ENCODE assay signal across 19 mouse cellular contexts in genomic region chr10:51454365-51454764, GRCm38 (mm10). TPM values are rescaled to one million over a fixed set of nuclear protein-coding genes. Genes with fewer than 3 reads are reported as not detected.
DNase-seq lines count a peak whose midpoint lies in the region; ATAC-seq lines count a peak whose summit lies in the region.
"Had no signal": no experiment of that assay in that cellular context is flagged by ENCODE, and none has a peak within 500 bp of the region (broad histone marks: within the 10 kb centered on the region; RNA-seq: fewer than 3 reads in every experiment).

No protein-coding gene starts in this region.

- H3K36me3 ChIP-seq in midbrain, embryonic 11.5 days (ENCODE audit: control insufficient read depth, insufficient read depth, low read length) = no peaks in the 10 kb centered on the region
- no peaks in the 10 kb centered on the region for H3K36me3 ChIP-seq in midbrain, embryonic 14.5 days (ENCODE audit: control insufficient read depth, insufficient read depth, low read length)
- H3K36me3 ChIP-seq in intestine, embryonic 16.5 days (ENCODE audit: control insufficient read depth, insufficient read depth, low read length) = no peaks in the 10 kb centered on the region
- H3K36me3 ChIP-seq in splenic B cell, adult 2 months (ENCODE audit: control insufficient read depth, insufficient read depth, low read length, poor library complexity, severe bottlenecking) = no peaks in the 10 kb centered on the region
- no peaks in the 10 kb centered on the region for H3K36me3 ChIP-seq in embryonic facial prominence, embryonic 10.5 days (replicated peaks)
- H3K36me3 ChIP-seq: limb, embryonic 15.5 days; midbrain, embryonic 12.5 days; stomach, embryonic 15.5 days had no signal

- H3K4me3 ChIP-seq in midbrain, embryonic 11.5 days (ENCODE audit: low read depth, low read length) = no peak overlapping the region
- no peak overlapping the region for H3K4me3 ChIP-seq in midbrain, embryonic 14.5 days (replicated peaks; ENCODE audit: low read depth, low read length)
- no peak overlapping the region for H3K4me3 ChIP-seq in intestine, embryonic 16.5 days (ENCODE audit: low read length)
- no peak overlapping the region for H3K4me3 ChIP-seq in embryonic facial prominence, embryonic 10.5 days
- H3K4me3 ChIP-seq: erythroblast, embryonic 14.5 days; limb, embryonic 15.5 days; midbrain, embryonic 12.5 days; stomach, embryonic 15.5 days had no signal

- no peaks in the 10 kb centered on the region for H3K9me3 ChIP-seq in midbrain, embryonic 11.5 days (ENCODE audit: control insufficient read depth, low read length)
- H3K9me3 ChIP-seq in midbrain, embryonic 14.5 days (ENCODE audit: control insufficient read depth, low read length) = no peaks in the 10 kb centered on the region
- H3K9me3 ChIP-seq in intestine, embryonic 16.5 days (ENCODE audit: control insufficient read depth, low read length) = no peaks in the 10 kb centered on the region
- no peaks in the 10 kb centered on the region for H3K9me3 ChIP-seq in embryonic facial prominence, embryonic 10.5 days
- H3K9me3 ChIP-seq: limb, embryonic 15.5 days; midbrain, embryonic 12.5 days; stomach, embryonic 15.5 days had no signal

- WGBS in midbrain, embryonic 11.5 days = 79% methylated on average over 1 of the region's 1 CpGs
- WGBS in midbrain, embryonic 14.5 days = 77% methylated on average over 1 of the region's 1 CpGs
- 42% methylated on average over 1 of the region's 1 CpGs for WGBS in intestine, embryonic 16.5 days
- 83% methylated on average over 1 of the region's 1 CpGs for WGBS in embryonic facial prominence, embryonic 10.5 days

- H3K27ac ChIP-seq in midbrain, embryonic 11.5 days (ENCODE audit: low read depth, low read length) = no peak overlapping the region
- H3K27ac ChIP-seq in midbrain, embryonic 14.5 days (replicated peaks; ENCODE audit: low read depth, low read length) = no peak overlapping the region
- H3K27ac ChIP-seq in intestine, embryonic 16.5 days (ENCODE audit: low read length) = no peak overlapping the region; the same call in 1 of the 2 replicates
- H3K27ac ChIP-seq in embryonic facial prominence, embryonic 10.5 days (replicated peaks) = no peak overlapping the region
- H3K27ac ChIP-seq: limb, embryonic 15.5 days; midbrain, embryonic 12.5 days; stomach, embryonic 15.5 days had no signal

- H3K4me1 ChIP-seq in midbrain, embryonic 11.5 days (ENCODE audit: control insufficient read depth, insufficient read depth, low read length) = no peaks in the 10 kb centered on the region
- no peaks in the 10 kb centered on the region for H3K4me1 ChIP-seq in midbrain, embryonic 14.5 days (ENCODE audit: control insufficient read depth, insufficient read depth, low read length)
- no peaks in the 10 kb centered on the region for H3K4me1 ChIP-seq in intestine, embryonic 16.5 days (ENCODE audit: control insufficient read depth, insufficient read depth, low read length)
- no peaks in the 10 kb centered on the region for H3K4me1 ChIP-seq in embryonic facial prominence, embryonic 10.5 days
- H3K4me1 ChIP-seq: limb, embryonic 15.5 days; midbrain, embryonic 12.5 days; stomach, embryonic 15.5 days had no signal

- no peak overlapping the region for H3K4me2 ChIP-seq in midbrain, embryonic 11.5 days
- H3K4me2 ChIP-seq in midbrain, embryonic 14.5 days (ENCODE audit: low read length) = no peak overlapping the region
- H3K4me2 ChIP-seq in intestine, embryonic 16.5 days (ENCODE audit: low read depth, low read length) = no peak overlapping the region
- H3K4me2 ChIP-seq: limb, embryonic 15.5 days; midbrain, embryonic 12.5 days; stomach, embryonic 15.5 days had no signal

- H3K27me3 ChIP-seq in midbrain, embryonic 11.5 days (ENCODE audit: control insufficient read depth, insufficient read depth, low read length) = no peaks in the 10 kb centered on the region
- no peaks in the 10 kb centered on the region for H3K27me3 ChIP-seq in midbrain, embryonic 14.5 days (ENCODE audit: control insufficient read depth, insufficient read depth, low read length)
- H3K27me3 ChIP-seq in intestine, embryonic 16.5 days (replicated peaks; ENCODE audit: control insufficient read depth, insufficient read depth, low read length) = no peaks in the 10 kb centered on the region
- no peaks in the 10 kb centered on the region for H3K27me3 ChIP-seq in splenic B cell, adult 2 months (ENCODE audit: control insufficient read depth, insufficient read depth, low read length, poor library complexity, severe bottlenecking)
- H3K27me3 ChIP-seq in embryonic facial prominence, embryonic 10.5 days (replicated peaks; ENCODE audit: low read depth, poor library complexity, severe bottlenecking) = no peaks in the 10 kb centered on the region
- H3K27me3 ChIP-seq: limb, embryonic 15.5 days; midbrain, embryonic 12.5 days; stomach, embryonic 15.5 days had no signal

- DNase-seq in midbrain, embryonic 11.5 days (ENCODE audit: low spot score, missing footprints) = peak; percentile 56
- DNase-seq in midbrain, embryonic 14.5 days = no peak
- peak; percentile 45 for DNase-seq in splenic B cell, adult 2 months (ENCODE audit: low read depth, low spot score)
- DNase-seq in gastrocnemius, adult 8-10 months (ENCODE audit: low spot score in 2 of 2) = no peak
- no peak for DNase-seq in embryonic facial prominence, embryonic 10.5 days (ENCODE audit: low spot score)
- DNase-seq in embryo, embryonic 11 days = no peak
- DNase-seq: cerebellum, adult 2 months; gastrocnemius, postnatal 10 days; heart, postnatal 36 days; kidney, postnatal 14 days; right cerebral cortex, postnatal 14 days had no signal

- no peak for ATAC-seq in midbrain, embryonic 11.5 days (ENCODE audit: low FRiP score)
- no peak for ATAC-seq in midbrain, embryonic 14.5 days (ENCODE audit: low FRiP score, low TSS enrichment)
- peak; percentile 74 for ATAC-seq in activated CD4-positive, CD25-positive, alpha-beta regulatory T cell, adult 4 months
- ATAC-seq in intestine, embryonic 16.5 days = peak; percentile 50
- ATAC-seq: forebrain, embryonic 16.5 days had no signal

- no peak overlapping the region for H3K9ac ChIP-seq in midbrain, embryonic 11.5 days (ENCODE audit: low read length)
- H3K9ac ChIP-seq in midbrain, embryonic 14.5 days (replicated peaks; ENCODE audit: low read length) = no peak overlapping the region
- H3K9ac ChIP-seq in intestine, embryonic 16.5 days (ENCODE audit: low read depth, low read length) = no peak overlapping the region
- H3K9ac ChIP-seq: limb, embryonic 15.5 days; midbrain, embryonic 12.5 days; stomach, embryonic 15.5 days had no signal

RNA-seq across cellular contexts. Expression of gene Gm49339, which starts 26.0 kb away (rescaled TPM):
- polyA plus RNA-seq in midbrain, embryonic 11.5 days (2014; fragmentation: Nextera tagmentation; extraction: Ambion mirVana) = not detected in 2 replicates
- not detected in 2 replicates for polyA plus RNA-seq in midbrain, embryonic 14.5 days (2014; fragmentation: Nextera tagmentation; extraction: Ambion mirVana)
- polyA plus RNA-seq in activated CD4-positive, CD25-positive, alpha-beta regulatory T cell, adult 4 months (2017; shearing (Covaris generic)) = 10 to 100 TPM; 32.1 to 69.5 TPM
- 0.72 TPM in 1 of 2 replicates, not detected in the other for polyA plus RNA-seq in intestine, embryonic 16.5 days (2015; fragmentation: Nextera tagmentation; extraction: Ambion mirVana)
- total RNA-seq in gastrocnemius, adult 8-10 months (2022) = not detected
- not detected in 2 replicates for polyA plus RNA-seq in embryonic facial prominence, embryonic 10.5 days (2016; fragmentation: Nextera tagmentation; extraction: Ambion mirVana)
- total RNA-seq: left cerebral cortex, postnatal 14 days had no signal
- polyA plus RNA-seq: cerebellum, adult 2 months; erythroblast, embryonic 14.5 days; forebrain, embryonic 16.5 days; midbrain, embryonic 12.5 days had no signal

RNA-seq across cellular contexts. Expression of gene Lilr4b, which starts 26.1 kb away (rescaled TPM):
- 0.16 TPM in 1 of 2 replicates, not detected in the other for polyA plus RNA-seq in midbrain, embryonic 11.5 days (2014; fragmentation: Nextera tagmentation; extraction: Ambion mirVana)
- 0.12 and 0.71 TPM in 2 replicates for polyA plus RNA-seq in midbrain, embryonic 14.5 days (2014; fragmentation: Nextera tagmentation; extraction: Ambion mirVana)
- 10 to 100 TPM; 40.3 to 56.1 TPM for polyA plus RNA-seq in activated CD4-positive, CD25-positive, alpha-beta regulatory T cell, adult 4 months (2017; shearing (Covaris generic))
- 0.70 and 0.98 TPM in 2 replicates for polyA plus RNA-seq in intestine, embryonic 16.5 days (2015; fragmentation: Nextera tagmentation; extraction: Ambion mirVana)
- under 1 TPM; 0.34 to 0.91 (median 0.54) TPM for total RNA-seq in gastrocnemius, adult 8-10 months (2022)
- polyA plus RNA-seq in embryonic facial prominence, embryonic 10.5 days (2016; fragmentation: Nextera tagmentation; extraction: Ambion mirVana) = not detected in 2 replicates
- polyA plus RNA-seq: forebrain, embryonic 16.5 days; midbrain, embryonic 12.5 days had no signal

RNA-seq across cellular contexts. Expression of gene Lilrb4a, which starts 36.4 kb away (rescaled TPM):
- 1.0 and 1.2 TPM in 2 replicates for polyA plus RNA-seq in midbrain, embryonic 11.5 days (2014; fragmentation: Nextera tagmentation; extraction: Ambion mirVana)
- 3.4 TPM in 1 of 2 replicates, not detected in the other for polyA plus RNA-seq in midbrain, embryonic 14.5 days (2014; fragmentation: Nextera tagmentation; extraction: Ambion mirVana)
- polyA plus RNA-seq in activated CD4-positive, CD25-positive, alpha-beta regulatory T cell, adult 4 months (2017; shearing (Covaris generic)) = 10 to 100 TPM; 48.9 to 65.3 TPM
- 1.6 and 2.3 TPM in 2 replicates for polyA plus RNA-seq in intestine, embryonic 16.5 days (2015; fragmentation: Nextera tagmentation; extraction: Ambion mirVana)
- 1 to 10 TPM in 1 of 4 experiments, under 1 TPM in 3; 0.12 to 1.2 (median 0.59) TPM for total RNA-seq in gastrocnemius, adult 8-10 months (2022)
- polyA plus RNA-seq in embryonic facial prominence, embryonic 10.5 days (2016; fragmentation: Nextera tagmentation; extraction: Ambion mirVana) = 0.25 and 0.85 TPM in 2 replicates

Comparison
In these comparisons a context has a peak if more than half of its experiments do, and no peak if none do; other contexts are left out.
1. DNase-seq: peak in midbrain, embryonic 11.5 days (single experiment) and splenic B cell, adult 2 months (single experiment); none in midbrain, embryonic 14.5 days (single experiment), gastrocnemius, adult 8-10 months (0 of 2), embryonic facial prominence, embryonic 10.5 days (single experiment) and embryo, embryonic 11 days (single experiment).
2. ATAC-seq: peak in activated CD4-positive, CD25-positive, alpha-beta regulatory T cell, adult 4 months (single experiment) and intestine, embryonic 16.5 days (single experiment); none in midbrain, embryonic 11.5 days (single experiment) and midbrain, embryonic 14.5 days (single experiment).
3. RNA of gene Gm49339, which starts 26.0 kb away (polyA plus RNA-seq): 32.1 to 69.5 TPM in activated CD4-positive, CD25-positive, alpha-beta regulatory T cell, adult 4 months; not detected in midbrain, embryonic 11.5 days, not detected in midbrain, embryonic 14.5 days, 0.72 TPM in intestine, embryonic 16.5 days and not detected in embryonic facial prominence, embryonic 10.5 days; every median in the first group is over 10 times any median in the second.
4. RNA of gene Lilr4b, which starts 26.1 kb away (polyA plus RNA-seq): 40.3 to 56.1 TPM in activated CD4-positive, CD25-positive, alpha-beta regulatory T cell, adult 4 months; 0.12 to 0.71 TPM in midbrain, embryonic 14.5 days, 0.70 to 0.98 TPM in intestine, embryonic 16.5 days, 0.16 TPM in midbrain, embryonic 11.5 days and not detected in embryonic facial prominence, embryonic 10.5 days; every median in the first group is over 10 times any median in the second.
5. RNA of gene Lilrb4a, which starts 36.4 kb away (polyA plus RNA-seq): 48.9 to 65.3 TPM in activated CD4-positive, CD25-positive, alpha-beta regulatory T cell, adult 4 months; 3.4 TPM in midbrain, embryonic 14.5 days, 1.6 to 2.3 TPM in intestine, embryonic 16.5 days, 1.0 to 1.2 TPM in midbrain, embryonic 11.5 days and 0.25 to 0.85 TPM in embryonic facial prominence, embryonic 10.5 days; every median in the first group is over 10 times any median in the second.